Mouse (Mus musculus) heart, adult 18-20 months (tissue): ENCODE measurements at regions not wholly inside any gene's neighbourhood (a gene's known extent, or its start where the extent isn't known, plus 50 kb on each side); places are given as distances from the start of the nearest gene placed in this dataset.

Source experiments
- DNase-seq, 2 experiments: peaks; one replicate each; pipeline ENCODE4 v3.0.0; 2021 to 2022; ENCODE audit warnings: mixed read lengths in 1 of 2

- peak; percentile 55 to 75 for DNase-seq
These were observed 142.7 kb downstream of the Vegfa start for GRCm38 (mm10) chr17:45889451-45889850.

DNA sequence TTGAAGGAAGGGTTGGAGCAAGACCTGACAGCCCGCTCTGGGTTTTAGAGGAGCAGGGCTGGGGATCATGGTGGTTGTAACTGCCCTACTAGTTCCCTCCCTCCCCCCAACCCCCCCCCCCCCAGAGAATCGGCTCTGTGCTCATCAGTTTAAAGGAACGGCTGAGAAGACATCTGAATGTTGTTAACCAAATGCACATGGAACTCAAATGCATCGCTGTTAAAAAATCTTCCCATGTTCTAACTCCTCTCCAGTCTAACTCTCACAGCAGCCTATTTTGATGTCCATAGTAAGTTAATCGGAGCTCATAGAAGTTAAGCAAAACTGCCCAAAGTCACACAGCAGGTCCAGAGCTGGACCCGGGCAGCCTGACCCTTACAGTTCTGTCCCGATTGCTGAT lies 143.1 kb downstream of the Vegfa start:
- no peak for DNase-seq

DNA sequence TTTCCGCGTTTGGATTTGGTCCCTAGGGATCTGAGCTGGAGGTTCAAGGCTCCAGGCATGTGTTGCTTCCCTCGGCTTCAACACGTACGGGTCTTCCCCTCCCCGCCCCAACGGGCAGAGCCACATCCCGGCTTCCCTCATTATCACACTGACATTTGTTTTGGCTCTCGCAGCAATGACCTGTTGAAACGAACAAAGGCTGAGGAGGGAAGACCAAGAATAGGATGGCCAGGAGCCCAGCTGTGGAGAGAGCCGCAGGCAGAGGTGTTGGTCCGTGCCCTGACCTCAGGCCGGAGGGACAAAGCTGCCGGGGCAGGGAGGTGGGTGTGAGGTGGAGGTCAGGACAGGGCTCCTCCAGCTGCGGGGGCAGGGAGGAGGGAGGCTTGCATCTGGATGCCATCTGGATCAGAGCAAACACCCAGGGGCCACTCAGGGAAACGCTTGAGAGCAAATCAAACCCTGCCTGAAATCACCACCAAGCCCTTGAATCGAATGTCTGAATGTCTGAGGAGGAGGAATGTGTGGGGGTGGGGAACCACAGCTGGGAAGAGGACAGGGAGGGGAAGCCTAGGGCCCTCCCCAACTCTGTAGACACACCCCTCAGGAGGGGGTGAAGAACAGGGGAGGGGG lies 145.6 kb downstream of the Vegfa start:
- DNase-seq, result peak; percentile 78 to 91

DNA sequence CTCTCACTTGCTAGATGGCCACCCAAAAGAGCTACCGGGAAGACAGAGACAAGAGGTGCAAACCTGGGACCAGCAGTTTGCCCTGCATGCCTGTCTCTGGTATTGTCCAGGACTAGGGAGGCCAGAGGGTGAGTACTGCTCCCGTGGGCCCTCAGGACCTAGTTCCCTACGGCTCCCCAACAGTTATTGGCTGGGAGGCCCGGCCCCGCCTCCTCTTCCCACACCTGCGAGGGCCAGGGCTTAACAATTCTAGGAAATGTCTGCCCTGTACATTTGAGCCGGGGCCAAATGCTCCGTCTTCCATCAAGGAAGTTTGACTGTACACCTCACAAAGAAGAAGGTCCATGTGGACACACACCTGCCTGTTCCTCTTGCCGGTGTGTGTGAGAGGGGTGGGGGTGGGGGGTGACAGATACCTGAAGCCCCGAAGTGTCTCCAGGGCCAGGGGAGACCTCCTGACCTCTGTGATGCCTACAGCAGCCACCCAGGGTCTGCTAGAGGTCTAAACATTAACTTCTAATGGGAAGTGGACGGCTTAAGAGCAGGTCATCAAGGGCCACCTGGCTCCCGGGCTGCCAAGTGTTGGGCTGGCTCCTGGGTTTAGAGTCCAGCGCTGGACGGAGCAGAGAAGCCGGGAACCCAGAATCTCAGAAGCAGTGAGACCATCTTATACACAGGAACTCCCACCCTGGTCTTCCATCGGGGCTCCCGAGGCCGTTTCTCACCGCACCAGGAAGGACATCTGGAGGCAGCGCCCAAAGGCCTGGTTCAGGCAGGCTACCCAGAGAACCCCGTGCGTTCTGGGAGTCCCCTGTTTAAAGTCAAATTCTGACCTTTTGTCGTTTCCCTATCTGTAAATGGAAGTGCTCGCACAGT lies 146.5 kb downstream of the Vegfa start:
- DNase-seq, result peak; percentile 61 to 82

GRCm38 (mm10) chr17:45884021-45884722 lies 148.0 kb downstream of the Vegfa start:
- DNase-seq, result no peak

DNA sequence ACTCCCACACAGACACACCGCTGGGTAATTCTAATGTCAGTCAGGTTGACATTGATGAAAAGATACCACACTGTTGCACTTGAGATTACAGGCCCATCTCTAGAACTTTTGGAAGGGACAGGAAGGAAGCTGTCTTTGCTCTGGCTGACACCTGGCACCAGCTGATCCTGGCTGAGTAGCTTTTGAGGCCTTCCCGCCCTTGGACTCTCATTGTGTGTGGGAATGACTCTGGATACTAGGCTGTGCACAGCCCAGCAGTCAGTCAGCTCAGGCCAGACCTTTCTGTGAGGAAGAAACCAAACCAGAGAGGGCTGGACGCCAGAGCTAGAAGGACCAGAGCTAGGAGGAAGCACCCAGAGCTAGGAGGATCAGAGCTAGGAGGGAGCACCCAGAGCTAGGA lies 149.0 kb upstream of the 1600014C23Rik start:
- DNase-seq, result peak; percentile 34 to 44

DNA sequence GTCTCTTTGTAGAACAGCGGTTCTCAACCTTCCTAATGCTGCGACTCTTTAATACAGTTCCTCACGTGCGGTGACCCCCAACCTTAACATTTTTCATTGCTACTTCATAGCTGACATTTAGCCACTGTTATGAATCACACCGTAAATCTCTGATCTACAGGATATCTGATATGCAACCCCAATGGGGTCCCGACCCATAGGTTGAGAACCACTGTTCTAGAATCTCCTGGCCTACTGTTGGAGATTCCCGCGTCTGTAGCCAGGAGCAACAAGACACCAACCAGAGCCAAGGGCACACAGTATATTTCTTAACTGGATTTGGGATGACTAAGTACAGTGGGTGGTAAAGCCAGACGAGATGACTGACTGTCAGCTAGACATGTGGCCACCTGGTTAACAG lies 147.6 kb upstream of the 1600014C23Rik start:
- DNase-seq, result no peak

DNA sequence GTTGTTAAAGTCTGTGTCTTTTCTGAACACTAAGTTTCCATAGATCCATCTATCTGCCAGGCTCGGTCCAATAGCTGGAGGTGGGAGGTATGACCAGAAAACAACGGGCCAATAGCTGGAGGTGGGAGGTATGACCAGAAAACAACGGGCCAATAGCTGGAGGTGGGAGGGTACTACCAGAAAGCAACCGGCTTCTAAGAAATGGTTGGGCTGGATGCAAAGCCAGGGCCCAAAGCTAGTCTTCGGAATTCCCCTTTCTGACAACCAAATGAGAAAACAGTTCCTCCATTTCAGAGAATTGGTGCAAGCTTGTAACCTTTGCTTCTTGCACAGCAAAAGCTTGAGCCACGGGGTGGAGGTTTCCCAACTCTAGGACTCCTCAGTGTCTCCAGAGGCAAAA lies 147.1 kb upstream of the 1600014C23Rik start:
- DNase-seq, result no peak

DNA sequence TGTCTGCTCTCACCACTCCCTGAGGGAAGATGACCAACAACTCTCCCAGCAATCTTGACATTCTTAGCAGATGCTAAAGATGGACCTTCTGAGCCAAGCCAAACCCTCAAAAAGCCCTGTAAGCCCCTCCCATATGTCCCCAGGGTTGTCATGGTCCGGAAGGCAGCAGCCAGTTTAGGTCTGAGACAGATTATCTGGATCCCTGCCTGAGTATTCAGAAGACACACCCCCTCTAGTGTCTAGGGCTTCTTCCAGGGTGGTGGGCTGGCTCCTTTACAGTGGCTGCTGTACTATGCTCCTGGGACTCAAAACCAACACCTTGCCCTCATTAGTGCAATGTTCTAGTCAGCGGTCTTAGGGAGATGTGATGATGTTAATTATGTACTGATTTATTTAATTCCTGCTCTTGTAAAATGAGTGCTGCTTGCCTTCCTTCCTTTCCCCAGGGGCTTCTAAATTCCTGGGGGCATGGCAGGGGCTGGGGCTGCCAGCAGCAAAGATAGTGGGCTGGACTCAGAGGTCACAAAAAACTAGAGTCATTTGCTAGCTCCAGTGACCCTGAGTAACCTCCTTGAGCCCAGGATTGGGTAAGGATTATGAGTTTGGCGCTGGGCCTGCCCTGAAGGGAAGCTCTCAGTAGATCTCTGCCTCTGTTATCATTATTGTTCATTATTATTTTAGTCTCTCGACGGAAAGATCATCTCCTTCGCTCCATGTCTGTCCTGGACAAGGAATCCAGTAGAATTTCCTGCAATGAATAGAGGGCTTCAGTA lies 146.0 kb upstream of the 1600014C23Rik start:
- DNase-seq, result peak; percentile 25 to 44

DNA sequence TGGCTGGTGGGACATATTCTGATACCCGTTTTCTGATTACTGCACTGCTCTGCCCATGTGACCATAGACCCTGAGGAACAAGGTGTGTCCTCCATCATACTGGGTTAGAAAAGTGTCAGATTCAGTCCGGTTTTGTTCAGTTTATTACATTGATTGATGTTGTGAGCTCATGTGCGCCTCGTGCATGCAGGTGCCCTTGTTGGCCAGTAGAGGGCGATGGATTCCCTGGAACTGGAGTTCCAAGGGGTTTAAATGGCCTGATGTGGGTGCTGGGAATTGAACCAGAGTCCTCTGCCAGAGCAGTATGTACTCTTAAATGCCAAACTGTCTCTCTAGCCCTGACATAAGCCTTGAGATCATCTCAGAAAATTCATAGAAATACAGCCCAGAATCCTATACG lies 144.8 kb upstream of the 1600014C23Rik start:
- DNase-seq, result no peak

- no peak for DNase-seq
These were observed 141.7 kb upstream of the 1600014C23Rik start for GRCm38 (mm10) chr17:45875325-45875724.

- DNase-seq, result no peak
These were observed 140.4 kb upstream of the 1600014C23Rik start for GRCm38 (mm10) chr17:45873996-45874395.

DNA sequence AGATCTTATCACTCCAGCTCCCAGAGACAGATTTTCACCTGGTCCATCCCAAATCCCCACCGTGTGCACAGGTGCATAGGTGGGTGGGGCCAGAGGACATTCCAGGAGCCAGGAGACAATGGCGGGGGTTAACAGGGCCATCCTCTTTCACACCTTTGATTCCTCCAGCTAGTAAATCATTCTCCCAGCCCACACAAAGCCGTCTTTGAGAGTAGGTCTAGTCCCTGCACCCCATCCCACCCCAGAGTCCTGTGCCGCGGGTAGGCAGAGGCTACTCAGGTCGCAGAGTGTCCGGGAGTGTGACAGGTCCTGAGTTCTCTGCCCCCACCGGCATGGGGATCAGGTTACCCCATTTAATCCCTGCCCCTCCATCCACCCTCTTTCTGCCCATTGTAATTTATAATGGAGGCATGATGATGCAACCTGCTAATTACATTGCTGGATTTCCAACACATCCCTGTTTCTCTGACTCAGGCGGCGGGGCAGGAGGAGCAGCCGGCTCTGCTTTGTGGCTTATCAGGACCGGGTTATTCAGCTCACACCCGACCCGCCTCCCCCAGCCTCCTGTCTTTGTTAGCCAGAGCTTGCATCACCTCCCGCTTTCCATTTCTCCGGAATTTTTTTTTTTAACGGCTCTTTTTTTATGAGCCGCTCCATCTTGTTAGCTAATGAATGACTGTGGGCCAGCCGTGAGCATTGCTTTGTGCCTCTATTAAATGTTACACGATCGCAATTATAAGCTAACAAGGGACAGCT lies 139.7 kb upstream of the 1600014C23Rik start:
- peak; percentile 56 to 64 for DNase-seq

DNA sequence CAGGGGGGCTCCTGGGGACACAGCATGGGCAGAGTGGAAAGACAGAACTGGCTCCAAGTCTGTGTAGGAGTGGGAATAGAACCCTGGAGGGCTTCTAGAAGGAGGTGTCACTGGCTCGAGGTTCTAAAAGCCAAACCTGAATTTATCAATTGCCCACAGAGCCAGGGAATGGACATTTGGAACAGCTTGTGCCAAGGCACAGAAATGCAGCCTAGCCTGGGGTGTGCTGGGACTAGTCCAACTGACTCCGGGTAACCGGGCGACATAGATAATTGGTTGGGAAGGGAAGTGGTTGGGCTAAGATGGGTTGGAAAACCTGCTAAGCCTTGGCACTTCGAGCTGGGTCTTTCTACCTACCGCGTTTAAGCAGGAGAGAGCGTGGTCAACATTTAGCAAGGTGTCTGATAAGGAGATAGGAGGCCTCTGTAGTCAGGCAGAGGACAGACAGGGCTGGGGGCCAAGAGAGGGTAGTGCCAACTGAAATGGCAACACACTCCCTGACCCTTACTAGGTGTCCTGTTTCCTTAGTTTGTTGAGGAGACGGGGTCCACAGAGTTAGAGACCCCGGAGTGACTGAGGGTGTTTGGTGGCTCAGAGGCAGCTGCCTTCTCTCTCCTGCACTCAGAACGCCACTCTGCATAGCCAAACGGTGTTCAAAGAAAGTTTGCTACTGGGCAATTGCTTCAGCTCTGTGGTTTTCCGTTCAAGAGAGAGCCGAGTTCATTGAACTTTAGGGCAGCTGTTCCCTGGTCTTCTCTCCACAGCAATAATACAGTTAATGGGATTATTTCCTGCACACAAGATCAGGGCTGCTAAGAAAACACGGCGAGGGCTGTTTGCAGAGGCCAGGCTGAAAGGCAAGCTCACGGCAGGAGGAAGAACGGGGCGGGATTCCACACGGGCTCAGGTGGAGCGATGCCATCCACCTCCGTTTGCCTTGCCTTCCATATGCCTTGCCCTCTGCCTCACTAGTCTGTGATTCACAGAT lies 138.3 kb upstream of the 1600014C23Rik start:
- peak in 1 of 2 experiments; percentile 30 for DNase-seq

DNA sequence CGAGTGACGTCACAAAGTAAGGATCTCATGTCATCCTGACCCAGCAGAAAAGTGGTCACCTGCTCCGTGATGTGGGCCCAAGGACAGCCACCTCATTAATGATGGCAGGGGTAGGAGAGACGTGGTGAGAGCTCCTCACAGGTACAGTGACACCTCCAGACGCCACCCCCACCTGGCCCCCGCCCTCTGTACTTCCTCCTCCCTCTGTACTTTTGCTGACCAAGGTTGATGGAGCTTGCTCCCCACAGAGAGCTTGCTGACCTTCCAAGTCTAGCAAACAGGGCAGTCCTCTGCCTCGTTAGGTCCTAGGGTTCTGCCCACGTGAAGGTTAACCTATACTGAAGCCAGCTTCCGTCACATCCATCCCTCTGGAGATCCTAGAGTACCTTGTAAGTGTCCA lies 137.4 kb upstream of the 1600014C23Rik start:
- DNase-seq, result no peak

- peak; percentile 14 to 21 for DNase-seq
These were observed 135.6 kb upstream of the 1600014C23Rik start for GRCm38 (mm10) chr17:45869014-45869968.

DNA sequence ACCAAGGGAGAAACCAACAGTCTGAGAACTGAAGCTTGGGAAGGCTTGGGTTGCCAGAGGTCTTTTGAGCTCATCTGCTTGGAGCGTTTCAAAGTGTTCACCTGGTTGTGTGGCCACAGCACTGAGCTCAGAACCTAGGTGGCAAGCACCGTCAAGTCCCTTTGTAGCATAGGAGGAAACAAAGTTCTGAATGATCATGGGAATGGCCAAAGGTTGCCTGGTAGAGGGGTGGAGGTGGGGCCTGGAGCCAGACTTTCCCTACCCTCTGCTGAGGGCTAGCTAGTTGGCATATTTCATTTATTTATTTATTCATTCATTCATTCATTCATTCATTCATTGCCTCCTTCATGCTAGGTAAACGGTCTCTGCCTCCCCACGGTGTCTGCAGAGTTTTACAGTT lies 134.9 kb upstream of the 1600014C23Rik start:
- no peak for DNase-seq

- peak; percentile 39 to 57 for DNase-seq
These were observed 134.1 kb upstream of the 1600014C23Rik start for GRCm38 (mm10) chr17:45867727-45868126.
